Mouse (Mus musculus) spleen, adult 2 months (tissue): ENCODE measurements around the gene Gls2.

Experiments
- CTCF ChIP-seq: fragments of 200-500 bp; IDR thresholded peaks from 2 replicates; pipeline ENCODE4 v1.5.1; 2011; ENCODE audit warnings: mild to moderate bottlenecking, inconsistent platforms; ENCODE audit not compliant: insufficient read depth, insufficient read length, insufficient replicate concordance; ENCODE audit errors: extremely low read depth
- POLR2A ChIP-seq: fragments of 200-500 bp; IDR thresholded peaks from 2 replicates; pipeline ENCODE4 v1.6.1; 2011; ENCODE audit warnings: low read depth, low read length, inconsistent platforms

- TF ChIP-seq POLR2A (no peak), CTCF (no peak)
Observed at GRCm38 (mm10) chr10:128236321-128236720, 42.1 kb downstream of the Gls2 start.
